Mouse (Mus musculus): ENCODE data around the gene Olfr435.

- TF ChIP-seq GATA1 (IDR thresholded peaks at IDR 0.05; ENCODE audit: low read length) (no peak), TAL1 (IDR thresholded peaks at IDR 0.05; ENCODE audit: low read length) (no peak)
These were observed 50.5 kb downstream of the Olfr435 start for GRCm38 (mm10) chr6:43247396-43247795.
